Mouse (Mus musculus) liver, postnatal 0 days (tissue): ENCODE measurements around the gene Mecom.

ENCODE experiments used
- CTCF ChIP-seq: sonication (generic); IDR thresholded peaks from 2 replicates; pipeline ENCODE4 v1.5.1; 2016; ENCODE audit warnings: antibody characterized with exemption, low read depth
- EP300 ChIP-seq: IDR thresholded peaks from 2 replicates; pipeline ENCODE4 v1.6.1; 2016; ENCODE audit warnings: antibody characterized with exemption, low read depth, mild to moderate bottlenecking

DNA sequence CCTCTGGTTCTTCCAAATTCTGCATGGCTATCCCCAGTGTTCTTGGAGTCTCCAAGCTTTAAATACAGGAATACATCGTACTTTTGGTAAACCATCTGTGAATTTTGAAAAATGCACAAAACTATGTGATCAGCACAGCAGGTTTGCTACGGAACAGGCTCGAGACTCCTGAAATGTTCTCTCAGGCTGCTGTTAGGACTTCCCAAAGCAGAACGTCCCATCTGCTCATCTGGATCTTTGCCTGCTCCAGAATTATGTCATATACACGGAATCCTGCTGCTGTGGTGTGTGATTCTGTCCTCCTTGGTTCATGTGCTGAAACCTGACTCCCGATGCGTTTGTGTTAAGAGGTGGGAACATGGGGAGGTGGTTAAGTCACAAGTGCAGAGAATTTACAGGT, 1.1 kb upstream of the Mecom start:
- TF ChIP-seq CTCF (no peak), EP300 (no peak)
